Mouse (Mus musculus): ENCODE data around the gene Il3ra.
A peak's percentile ranks its signal among the peaks of the same experiment; 100 is the strongest.

Gene Il3ra

GRCm38 (mm10) chr14:14354511-14355359 is 8.7 kb downstream of the Il3ra start:
- DNase-seq (ENCODE audit: low spot score in 2 of 2): peak in 1 of 2 experiments; percentile 35

GRCm38 (mm10) chr14:14355360-14355646 is 9.2 kb downstream of the Il3ra start:
- no peak for DNase-seq (ENCODE audit: low spot score in 2 of 2)

DNA sequence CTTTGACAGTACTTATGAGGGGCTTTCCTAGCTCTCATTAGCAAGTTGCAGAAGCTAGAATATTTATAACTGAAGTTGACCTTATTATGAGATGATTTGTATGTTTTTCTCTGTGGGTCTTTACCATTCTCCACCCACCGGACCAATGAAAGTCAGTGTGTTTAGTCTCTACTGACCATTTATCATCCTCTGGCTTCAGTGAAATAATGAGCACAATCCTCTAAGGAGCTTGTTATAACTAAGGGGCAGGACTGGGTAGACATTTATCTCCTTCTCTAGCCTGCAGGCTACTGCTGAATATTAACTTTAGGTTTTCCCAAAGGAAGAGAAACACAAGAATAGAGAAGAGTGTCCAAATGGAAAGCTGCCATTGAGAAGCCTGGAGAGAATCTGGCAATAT is 49.5 kb downstream of the Il3ra start:
- DNase-seq (ENCODE audit: low spot score in 2 of 2): no peak

DNA sequence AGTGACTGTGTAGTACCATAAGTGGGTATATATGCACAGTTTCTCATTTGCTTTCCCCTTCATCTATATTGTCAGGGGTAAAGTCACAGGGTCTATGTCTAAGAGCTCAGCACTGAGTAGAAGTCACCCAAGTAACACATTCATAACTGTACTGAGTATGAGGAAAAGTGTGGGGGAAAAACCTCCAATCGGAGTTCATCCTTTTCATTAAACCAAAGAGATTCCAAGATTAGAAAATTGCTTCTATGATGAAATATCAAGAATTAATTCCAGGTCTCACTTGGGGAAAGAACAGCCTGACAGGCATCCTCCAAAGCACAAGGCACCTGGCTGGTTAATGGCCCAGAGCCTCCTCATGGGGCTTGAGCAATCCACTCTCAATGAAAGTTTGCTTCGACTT is 54.9 kb downstream of the Il3ra start, which contains the start of gene Olfr721-ps1:
Gene Olfr721-ps1 (plus strand): TSS at position 301 of the 400 bp plus-strand sequence.
- no peak for DNase-seq (ENCODE audit: low spot score in 2 of 2)

All from right cerebral cortex, postnatal 10 days (tissue).